Mouse (Mus musculus): ENCODE measurements around the gene Rbbp5. TPM values are rescaled to one million over a fixed set of nuclear protein-coding genes. Genes with fewer than 3 reads are reported as not detected.

Gene Rbbp5
- polyA plus RNA-seq, 1 experiment: 37.4 TPM

DNA sequence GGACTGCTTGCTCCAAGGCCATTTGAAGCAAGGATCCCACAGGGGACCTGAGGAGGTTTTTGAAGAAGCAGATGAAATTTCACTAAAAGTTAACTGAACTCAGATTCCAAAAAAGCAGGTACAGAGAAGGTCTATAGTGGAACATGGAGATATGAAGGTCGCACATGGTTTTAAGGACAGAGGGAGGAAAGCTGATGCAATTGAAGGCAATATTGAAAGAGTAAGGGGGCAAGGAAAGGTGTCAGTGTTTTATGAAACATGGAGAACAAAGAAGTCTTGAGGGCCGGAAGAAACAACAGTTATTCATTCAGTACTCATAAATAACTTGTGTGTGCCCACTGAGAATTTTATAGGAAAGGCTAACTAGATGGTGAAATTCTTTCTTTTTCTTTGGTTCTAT is 4.5 kb downstream of the Rbbp5 start:
- Histone ChIP-seq H3K4me1 (ENCODE audit: control insufficient read depth, insufficient read depth, low read length) (no peaks in the 10 kb centered on the region), H3K4me3 (ENCODE audit: insufficient read depth, low read length) (no peak overlapping the region), H3K27ac (ENCODE audit: insufficient read depth, low read length) (no peak overlapping the region)
- TF ChIP-seq POLR2A (IDR thresholded peaks at IDR 0.05; ENCODE audit: low read depth, low read length): no peak
- TF ChIP-seq CTCF (IDR thresholded peaks at IDR 0.05; ENCODE audit: borderline replicate concordance, insufficient read depth, low read length): no peak

GRCm38 (mm10) chr1:132483234-132483633 is 6.1 kb downstream of the Rbbp5 start:
- H3K4me1 ChIP-seq (ENCODE audit: control insufficient read depth, insufficient read depth, low read length): no peaks in the 10 kb centered on the region
- TF ChIP-seq POLR2A (IDR thresholded peaks at IDR 0.05; ENCODE audit: low read depth, low read length): no peak
- no peak for TF ChIP-seq CTCF (IDR thresholded peaks at IDR 0.05; ENCODE audit: borderline replicate concordance, insufficient read depth, low read length)
- H3K27ac ChIP-seq (ENCODE audit: insufficient read depth, low read length): no peak overlapping the region
- H3K4me3 ChIP-seq (ENCODE audit: insufficient read depth, low read length): no peak overlapping the region

DNA sequence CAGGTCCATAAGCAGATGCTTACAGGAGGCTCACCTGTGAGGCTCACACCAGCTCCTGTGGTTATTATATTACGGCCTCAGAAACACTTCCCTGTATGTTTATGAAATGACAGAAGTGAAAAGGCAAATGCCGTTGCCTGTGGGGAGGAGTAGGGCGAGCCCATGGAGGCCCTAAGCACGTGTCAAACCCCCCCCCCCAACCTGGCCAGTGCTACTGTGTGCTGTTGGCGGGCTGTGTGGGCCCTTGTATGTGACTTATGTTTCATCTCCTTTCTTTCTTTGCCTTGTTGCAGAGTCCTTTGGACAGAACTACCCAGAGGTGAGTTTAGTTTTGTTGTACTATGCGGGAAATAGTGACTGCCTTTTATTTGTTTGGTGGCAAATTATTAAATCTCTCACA is 6.6 kb downstream of the Rbbp5 start:
- TF ChIP-seq CTCF (IDR thresholded peaks at IDR 0.05; ENCODE audit: borderline replicate concordance, insufficient read depth, low read length): no peak
- no peak for TF ChIP-seq POLR2A (IDR thresholded peaks at IDR 0.05; ENCODE audit: low read depth, low read length)
- Histone ChIP-seq H3K27ac (ENCODE audit: insufficient read depth, low read length) (no peak overlapping the region), H3K4me3 (ENCODE audit: insufficient read depth, low read length) (no peak overlapping the region), H3K4me1 (ENCODE audit: control insufficient read depth, insufficient read depth, low read length) (no peaks in the 10 kb centered on the region)

GRCm38 (mm10) chr1:132500535-132500934 is 23.4 kb downstream of the Rbbp5 start:
- no peak overlapping the region for H3K4me3 ChIP-seq (ENCODE audit: insufficient read depth, low read length)
- TF ChIP-seq CTCF (IDR thresholded peaks at IDR 0.05; ENCODE audit: borderline replicate concordance, insufficient read depth, low read length) (no peak), POLR2A (IDR thresholded peaks at IDR 0.05; ENCODE audit: low read depth, low read length) (no peak)
- H3K27ac ChIP-seq (ENCODE audit: insufficient read depth, low read length): no peak overlapping the region
- no peaks in the 10 kb centered on the region for H3K4me1 ChIP-seq (ENCODE audit: control insufficient read depth, insufficient read depth, low read length)

DNA sequence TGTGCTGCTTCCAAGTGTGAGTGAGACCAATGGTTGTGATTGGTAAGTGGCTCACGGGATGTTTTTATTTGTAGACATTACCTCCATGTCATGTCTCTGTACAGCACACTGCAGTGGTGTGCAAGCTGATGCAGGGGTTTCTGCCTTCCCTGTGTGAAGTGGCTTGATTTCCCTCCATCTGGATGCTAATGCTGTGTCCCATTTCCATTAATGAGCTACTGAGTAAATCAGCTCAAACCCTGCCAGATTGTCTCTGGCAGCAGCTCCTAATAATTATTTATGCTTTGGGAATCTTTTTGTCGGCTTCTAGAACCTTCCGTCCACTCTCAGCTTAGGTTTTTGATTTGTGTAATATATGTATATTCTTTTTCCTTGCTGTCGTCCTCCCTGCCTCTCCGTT is 28.0 kb downstream of the Rbbp5 start:
- no peak overlapping the region for H3K27ac ChIP-seq (ENCODE audit: insufficient read depth, low read length)

DNA sequence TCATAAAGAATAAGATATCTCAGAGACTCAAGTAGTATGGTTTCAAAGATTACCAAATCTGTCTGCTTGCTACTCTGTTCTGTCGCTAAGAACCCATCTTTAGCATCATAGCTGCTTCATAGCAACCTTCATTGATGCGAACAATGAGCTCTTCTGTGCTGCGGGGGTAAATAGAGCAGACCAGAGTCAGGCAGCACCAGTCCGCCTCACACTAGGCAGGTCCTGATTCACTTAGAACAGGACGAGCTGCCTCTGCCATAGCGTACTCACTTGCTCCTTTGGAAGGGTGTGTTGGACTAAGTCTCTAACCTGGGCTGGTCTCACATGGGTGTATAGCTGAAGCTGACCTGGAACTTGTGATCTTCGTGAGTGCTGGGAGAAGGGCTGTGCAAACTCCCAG is 28.9 kb downstream of the Rbbp5 start, which contains the start of gene Tmem81:
Tmem81 (plus strand) TSS at position 173 of the 400 bp plus-strand sequence.
- TF ChIP-seq CTCF (IDR thresholded peaks at IDR 0.05; ENCODE audit: borderline replicate concordance, insufficient read depth, low read length) (no peak), POLR2A (IDR thresholded peaks at IDR 0.05; ENCODE audit: low read depth, low read length) (no peak)
- H3K4me1 ChIP-seq (ENCODE audit: control insufficient read depth, insufficient read depth, low read length): no peaks in the 10 kb centered on the region
- H3K27ac ChIP-seq (ENCODE audit: insufficient read depth, low read length): no peak within 1 kb of the TSS
- no peak within 1 kb of the TSS for H3K4me3 ChIP-seq (ENCODE audit: insufficient read depth, low read length)

More for the DNA sequence above, 28.0 kb downstream of the Rbbp5 start:
- no peak for TF ChIP-seq POLR2A (IDR thresholded peaks at IDR 0.05; ENCODE audit: low read depth, low read length)
- no peak for TF ChIP-seq CTCF (IDR thresholded peaks at IDR 0.05; ENCODE audit: borderline replicate concordance, insufficient read depth, low read length)
- Histone ChIP-seq H3K4me3 (ENCODE audit: insufficient read depth, low read length) (no peak overlapping the region), H3K4me1 (ENCODE audit: control insufficient read depth, insufficient read depth, low read length) (no peaks in the 10 kb centered on the region)

- H3K4me1 ChIP-seq (ENCODE audit: control insufficient read depth, insufficient read depth, low read length): no peaks in the 10 kb centered on the region
- H3K27ac ChIP-seq (ENCODE audit: insufficient read depth, low read length): no peak overlapping the region
- TF ChIP-seq CTCF (IDR thresholded peaks at IDR 0.05; ENCODE audit: borderline replicate concordance, insufficient read depth, low read length): no peak
- TF ChIP-seq POLR2A (IDR thresholded peaks at IDR 0.05; ENCODE audit: low read depth, low read length): no peak
- no peak overlapping the region for H3K4me3 ChIP-seq (ENCODE audit: insufficient read depth, low read length)
Measured at GRCm38 (mm10) chr1:132506656-132507055, 29.5 kb downstream of the Rbbp5 start.

DNA sequence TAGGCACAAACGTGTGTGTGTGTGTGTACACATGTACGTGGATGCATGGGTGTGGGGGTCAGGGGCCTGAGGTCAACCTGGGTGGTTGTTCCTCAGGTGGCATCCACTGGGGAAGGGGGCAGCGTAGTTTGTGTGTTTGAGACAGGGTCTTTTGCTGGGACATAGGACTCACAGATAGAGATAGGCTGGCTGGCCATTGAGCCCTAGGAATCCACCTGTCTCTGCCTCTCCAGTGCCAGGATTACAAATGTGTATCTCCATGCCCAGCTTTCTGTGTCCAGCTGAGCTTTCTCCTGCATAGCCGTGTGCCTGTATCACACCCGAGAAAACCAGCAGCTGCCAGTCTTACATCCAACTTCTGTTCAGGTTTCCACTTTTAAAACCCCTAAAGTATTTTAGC is 32.6 kb downstream of the Rbbp5 start:
- TF ChIP-seq POLR2A (IDR thresholded peaks at IDR 0.05; ENCODE audit: low read depth, low read length) (no peak), CTCF (IDR thresholded peaks at IDR 0.05; ENCODE audit: borderline replicate concordance, insufficient read depth, low read length) (no peak)
- Histone ChIP-seq H3K4me3 (ENCODE audit: insufficient read depth, low read length) (no peak overlapping the region), H3K4me1 (ENCODE audit: control insufficient read depth, insufficient read depth, low read length) (no peaks in the 10 kb centered on the region), H3K27ac (ENCODE audit: insufficient read depth, low read length) (no peak overlapping the region)

DNA sequence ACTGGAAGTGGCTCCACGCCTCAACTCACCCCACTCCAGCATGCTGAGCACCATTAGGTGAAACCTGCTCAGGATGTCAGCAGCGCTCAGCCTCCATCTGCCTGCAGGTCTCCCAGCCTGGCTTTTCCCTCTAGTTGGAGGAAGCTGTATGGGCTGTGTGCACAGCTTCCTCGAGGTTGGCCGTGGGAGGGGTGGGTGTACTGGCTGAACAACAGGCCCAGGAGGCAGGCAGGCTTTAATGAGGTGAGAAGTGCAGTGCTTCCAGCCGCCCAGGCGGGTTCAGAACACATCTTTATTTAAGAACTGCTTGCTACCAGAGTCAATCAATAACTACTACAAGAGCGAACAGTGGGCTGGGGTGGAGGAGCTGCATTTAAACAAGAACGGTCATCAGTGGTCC is 34.4 kb downstream of the Rbbp5 start:
- TF ChIP-seq POLR2A (IDR thresholded peaks at IDR 0.05; ENCODE audit: low read depth, low read length) (no peak), CTCF (IDR thresholded peaks at IDR 0.05; ENCODE audit: borderline replicate concordance, insufficient read depth, low read length) (no peak)
- H3K27ac ChIP-seq (ENCODE audit: insufficient read depth, low read length): no peak overlapping the region
- no peaks in the 10 kb centered on the region for H3K4me1 ChIP-seq (ENCODE audit: control insufficient read depth, insufficient read depth, low read length)
- no peak overlapping the region for H3K4me3 ChIP-seq (ENCODE audit: insufficient read depth, low read length)

GRCm38 (mm10) chr1:132512106-132512505 is 34.9 kb downstream of the Rbbp5 start:
- Histone ChIP-seq H3K27ac (ENCODE audit: insufficient read depth, low read length) (no peak overlapping the region), H3K4me1 (ENCODE audit: control insufficient read depth, insufficient read depth, low read length) (no peaks in the 10 kb centered on the region), H3K4me3 (ENCODE audit: insufficient read depth, low read length) (no peak overlapping the region)
- TF ChIP-seq CTCF (IDR thresholded peaks at IDR 0.05; ENCODE audit: borderline replicate concordance, insufficient read depth, low read length) (no peak), POLR2A (IDR thresholded peaks at IDR 0.05; ENCODE audit: low read depth, low read length) (no peak)

- Histone ChIP-seq H3K27ac (ENCODE audit: insufficient read depth, low read length) (no peak overlapping the region), H3K4me3 (ENCODE audit: insufficient read depth, low read length) (no peak overlapping the region), H3K4me1 (ENCODE audit: control insufficient read depth, insufficient read depth, low read length) (no peaks in the 10 kb centered on the region)
- TF ChIP-seq POLR2A (IDR thresholded peaks at IDR 0.05; ENCODE audit: low read depth, low read length) (no peak), CTCF (IDR thresholded peaks at IDR 0.05; ENCODE audit: borderline replicate concordance, insufficient read depth, low read length) (no peak)
Measured at GRCm38 (mm10) chr1:132515339-132515738, 38.2 kb downstream of the Rbbp5 start.
